23 mouse cellular contexts compared by ENCODE assay signal in genomic region chr7:16080581-16080980, GRCm38 (mm10). TPM values are rescaled to one million over a fixed set of nuclear protein-coding genes. Genes with fewer than 3 reads are reported as not detected.
DNase-seq lines count a peak whose midpoint lies in the region; ATAC-seq and TF ChIP-seq lines count a peak whose summit lies in the region.
"Had no signal": no experiment of that assay in that cellular context is flagged by ENCODE, and none has a peak within 500 bp of the region (broad histone marks: within the 10 kb centered on the region; RNA-seq: fewer than 3 reads in every experiment).

No protein-coding gene starts in this region.

- ATAC-seq in megakaryocyte progenitor cell, adult 5-6 weeks (replicated peaks; ENCODE audit: poor library complexity): no peak
- ATAC-seq: activated CD4-positive, CD25-positive, alpha-beta regulatory T cell, adult 4 months; CD4-positive, CD25-positive, alpha-beta regulatory T cell, adult 4 months; Patski had no signal

- TF ChIP-seq EP300 in MEL (IDR thresholded peaks at IDR 0.05; ENCODE audit: low read depth in 1 of 2, low read length in 2 of 2): no peak

- H3K36me3 ChIP-seq in MEL (ENCODE audit: control insufficient read depth in 1 of 2, insufficient read depth in 2 of 2, low read length in 2 of 2): no peaks in the 10 kb centered on the region
- H3K36me3 ChIP-seq: G1E had no signal

- no peak for TF ChIP-seq POLR2A in MEL (IDR thresholded peaks at IDR 0.05; ENCODE audit: control insufficient read depth in 1 of 2, insufficient read depth in 1 of 2, low read depth in 1 of 2, low read length in 2 of 2, poor library complexity in 1 of 2)

- H3K9me3 ChIP-seq in MEL (replicated peaks; ENCODE audit: insufficient read depth, low read length): no peaks in the 10 kb centered on the region
- H3K9me3 ChIP-seq: G1E had no signal

- intact Hi-C loops in heart, postnatal 10 days (cut with DNase I): no loop called here

- no peak for TF ChIP-seq CTCF in MEL (IDR thresholded peaks at IDR 0.05 in 2 of 3, conservative IDR thresholded peaks at IDR 0.05 in 1 of 3; ENCODE audit: control insufficient read depth in 1 of 3, insufficient read depth in 1 of 3, low read depth in 2 of 3, low read length in 3 of 3, poor library complexity in 1 of 3, severe bottlenecking in 1 of 3)

- no peaks in the 10 kb centered on the region for H3K4me1 ChIP-seq in MEL (ENCODE audit: control insufficient read depth in 1 of 2, insufficient read depth in 2 of 2, low read length in 2 of 2)

- peak; percentile 64 to 69 for DNase-seq in cerebellum, postnatal 10 days
- no peak for DNase-seq in cerebellum, adult 11 months
- peak; percentile 47 to 49 for DNase-seq in cerebellum, postnatal 14 days
- DNase-seq in cerebellum, adult 8-10 months: no peak
- DNase-seq in heart, adult 11 months: peak; percentile 84
- DNase-seq in heart, postnatal 10 days: no peak
- no peak for DNase-seq in MEL (ENCODE audit: low read depth, low spot score)
- DNase-seq: adrenal gland, adult 2 months; adrenal gland, adult 8-10 months; adrenal gland, postnatal 10 days; adrenal gland, postnatal 14 days; adrenal gland, postnatal 25 days; adrenal gland, postnatal 36 days; B cell, adult 2 months; cerebellum, adult 11-12 months; cerebellum, adult 18-20 months had no signal

- no peak overlapping the region for H3K4me3 ChIP-seq in MEL (ENCODE audit: control insufficient read depth in 1 of 2, insufficient read depth in 1 of 2, low read depth in 2 of 2, low read length in 2 of 2)

- no peaks in the 10 kb centered on the region for H3K79me2 ChIP-seq in MEL (ENCODE audit: control insufficient read depth, insufficient read depth, low read length, poor library complexity)

- peaks cover 5 to 14% of the 10 kb centered on the region in 2 experiments; a peak in 3 of 4 replicates for H3K27me3 ChIP-seq in MEL (ENCODE audit: control insufficient read depth in 1 of 2, insufficient read depth in 2 of 2, low read length in 2 of 2)

- no peak for TF ChIP-seq RAD21 in MEL (IDR thresholded peaks at IDR 0.05; ENCODE audit: low read depth, low read length)

- no peak overlapping the region for H3K27ac ChIP-seq in MEL (ENCODE audit: control insufficient read depth, low read depth, low read length)

- no peak overlapping the region for H3K9ac ChIP-seq in MEL (ENCODE audit: control insufficient read depth, low read depth, low read length, poor library complexity, severe bottlenecking)

TF ChIP-seq in MEL, 35 proteins besides CTCF, POLR2A, EP300 and RAD21:
- TF ChIP-seq ZC3H11A (IDR thresholded peaks at IDR 0.05; ENCODE audit: low read depth, low read length) (no peak), NELFE (IDR thresholded peaks at IDR 0.05; ENCODE audit: low read depth, low read length) (no peak), TAL1 (IDR thresholded peaks at IDR 0.05; ENCODE audit: low read length) (no peak), USF1 (IDR thresholded peaks at IDR 0.05; ENCODE audit: low read depth, low read length) (peak; percentile 37; the same call in 1 of the 2 replicates), TCF12 (IDR thresholded peaks at IDR 0.05; ENCODE audit: low read depth, low read length) (no peak), TBP (IDR thresholded peaks at IDR 0.05; ENCODE audit: low read depth, low read length) (no peak)

RNA-seq across cellular contexts. Expression of gene Napa, which starts 17.7 kb away (rescaled TPM):
- total RNA-seq in heart, postnatal 10 days (2021): 100 to 1,000 TPM in 1 of 2 experiments, 10 to 100 TPM in 1; 93.2 to 100 TPM
- 52.6 and 56.1 TPM in 2 replicates for total RNA-seq in MEL (2012; rRNA removed)
- 100 to 1,000 TPM in 1 of 2 experiments, not detected in 1; 132 TPM for polyA plus RNA-seq in MEL (2012; ENCODE audit: insufficient read depth in 1 of 2, insufficient read length in 2 of 2, low read depth in 1 of 2, low replicate concordance in 2 of 2, missing spikeins in 1 of 2)
- 69.2 and 72.0 TPM in 2 replicates for total RNA-seq in megakaryocyte progenitor cell, adult 5-6 weeks (2015)
- total RNA-seq in megakaryocyte progenitor cell, adult 5-6 weeks (2017): 46.2 and 57.8 TPM in 2 replicates

RNA-seq across cellular contexts. Expression of gene Zfp541, which starts 19.0 kb away (rescaled TPM):
- total RNA-seq in heart, postnatal 10 days (2021): not detected
- total RNA-seq in MEL (2012; rRNA removed): not detected in 2 replicates
- under 1 TPM in 1 of 2 experiments, not detected in 1; 0.01 TPM for polyA plus RNA-seq in MEL (2012; ENCODE audit: insufficient read depth in 1 of 2, insufficient read length in 2 of 2, low read depth in 1 of 2, low replicate concordance in 2 of 2, missing spikeins in 1 of 2)
- total RNA-seq in megakaryocyte progenitor cell, adult 5-6 weeks (2015): 0.15 TPM in 1 of 2 replicates, not detected in the other
- 0.04 TPM in 1 of 2 replicates, not detected in the other for total RNA-seq in megakaryocyte progenitor cell, adult 5-6 weeks (2017)
- total RNA-seq: adrenal gland, adult 18-20 months; G1E had no signal
- polyA plus RNA-seq: C2C12; CD4-positive, CD25-positive, alpha-beta regulatory T cell, adult 4 months; G1E had no signal

RNA-seq across cellular contexts. Expression of gene Bicra, which starts 32.9 kb away (rescaled TPM):
- total RNA-seq in heart, postnatal 10 days (2021): 1 to 10 TPM; 9.3 to 9.6 TPM
- 0.81 and 1.5 TPM in 2 replicates for total RNA-seq in MEL (2012; rRNA removed)
- polyA plus RNA-seq in MEL (2012; ENCODE audit: insufficient read depth in 1 of 2, insufficient read length in 2 of 2, low read depth in 1 of 2, low replicate concordance in 2 of 2, missing spikeins in 1 of 2): 10 to 100 TPM in 1 of 2 experiments, not detected in 1; 14.1 TPM
- total RNA-seq in megakaryocyte progenitor cell, adult 5-6 weeks (2015): 14.7 and 14.9 TPM in 2 replicates
- total RNA-seq in megakaryocyte progenitor cell, adult 5-6 weeks (2017): 1.1 and 3.4 TPM in 2 replicates

RNA-seq across cellular contexts. Expression of gene Kptn, which starts 39.1 kb away (rescaled TPM):
- 10 to 100 TPM; 24.1 to 27.7 TPM for total RNA-seq in heart, postnatal 10 days (2021)
- 16.5 and 17.8 TPM in 2 replicates for total RNA-seq in MEL (2012; rRNA removed)
- polyA plus RNA-seq in MEL (2012; ENCODE audit: insufficient read depth in 1 of 2, insufficient read length in 2 of 2, low read depth in 1 of 2, low replicate concordance in 2 of 2, missing spikeins in 1 of 2): 10 to 100 TPM in 1 of 2 experiments, not detected in 1; 19.6 TPM
- total RNA-seq in megakaryocyte progenitor cell, adult 5-6 weeks (2015): 8.1 and 10.7 TPM in 2 replicates
- total RNA-seq in megakaryocyte progenitor cell, adult 5-6 weeks (2017): 8.3 and 10.6 TPM in 2 replicates

RNA-seq across cellular contexts. Expression of gene Slc8a2, which starts 49.0 kb away (rescaled TPM):
- 1 to 10 TPM; 1.3 to 1.4 TPM for total RNA-seq in heart, postnatal 10 days (2021)
- not detected in 2 replicates for total RNA-seq in MEL (2012; rRNA removed)
- under 1 TPM in 1 of 2 experiments, not detected in 1; 0.06 TPM for polyA plus RNA-seq in MEL (2012; ENCODE audit: insufficient read depth in 1 of 2, insufficient read length in 2 of 2, low read depth in 1 of 2, low replicate concordance in 2 of 2, missing spikeins in 1 of 2)
- not detected in 2 replicates for total RNA-seq in megakaryocyte progenitor cell, adult 5-6 weeks (2015)
- total RNA-seq in megakaryocyte progenitor cell, adult 5-6 weeks (2017): not detected in 2 replicates
- polyA plus RNA-seq: activated CD4-positive, CD25-positive, alpha-beta regulatory T cell, adult 4 months; CD4-positive, CD25-positive, alpha-beta regulatory T cell, adult 4 months had no signal

Comparison
In these comparisons a context has a peak if more than half of its experiments do, and no peak if none do; other contexts are left out.
1. DNase-seq: peak in cerebellum, postnatal 10 days (2 of 2), cerebellum, postnatal 14 days (2 of 2) and heart, adult 11 months (single experiment); none in cerebellum, adult 11 months (single experiment), cerebellum, adult 8-10 months (single experiment), heart, postnatal 10 days (0 of 2) and MEL (single experiment).